Mouse (Mus musculus) frontal cortex, postnatal 10 days (tissue): ENCODE data around the gene Gm44511.

Experiments
- DNase-seq, 2 experiments: peaks; one replicate each; pipeline ENCODE4 v3.0.0; 2022; ENCODE audit warnings: low spot score in 2 of 2, mixed read lengths in 1 of 2

Gm44511 gene

DNA sequence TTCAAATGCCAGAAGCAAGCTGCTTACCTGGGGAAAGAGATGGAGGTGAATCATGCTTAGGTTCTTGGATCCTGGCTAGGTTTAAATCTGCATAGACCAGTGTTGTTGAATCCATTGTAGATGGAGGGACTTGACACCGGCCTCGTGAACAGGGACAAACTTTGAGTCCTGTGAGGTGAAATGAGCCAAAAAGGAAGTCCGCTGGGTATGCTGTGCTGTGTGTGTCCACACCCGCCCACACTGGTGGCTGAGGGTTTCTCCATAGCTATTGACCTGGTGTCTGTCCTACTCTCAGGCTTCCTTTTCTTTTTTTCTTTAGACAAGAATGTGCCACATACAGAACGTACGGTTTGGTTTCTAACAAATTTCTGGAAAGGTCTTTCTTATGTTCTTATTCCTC is at the start of gene Gm44511, which contains the start of gene Klrb1b:
Gm44511 (minus strand) TSS at position 184 of the 400 bp plus-strand sequence.
Klrb1b (minus strand) TSS at position 200 of the 400 bp plus-strand sequence.
- no peak for DNase-seq

DNA sequence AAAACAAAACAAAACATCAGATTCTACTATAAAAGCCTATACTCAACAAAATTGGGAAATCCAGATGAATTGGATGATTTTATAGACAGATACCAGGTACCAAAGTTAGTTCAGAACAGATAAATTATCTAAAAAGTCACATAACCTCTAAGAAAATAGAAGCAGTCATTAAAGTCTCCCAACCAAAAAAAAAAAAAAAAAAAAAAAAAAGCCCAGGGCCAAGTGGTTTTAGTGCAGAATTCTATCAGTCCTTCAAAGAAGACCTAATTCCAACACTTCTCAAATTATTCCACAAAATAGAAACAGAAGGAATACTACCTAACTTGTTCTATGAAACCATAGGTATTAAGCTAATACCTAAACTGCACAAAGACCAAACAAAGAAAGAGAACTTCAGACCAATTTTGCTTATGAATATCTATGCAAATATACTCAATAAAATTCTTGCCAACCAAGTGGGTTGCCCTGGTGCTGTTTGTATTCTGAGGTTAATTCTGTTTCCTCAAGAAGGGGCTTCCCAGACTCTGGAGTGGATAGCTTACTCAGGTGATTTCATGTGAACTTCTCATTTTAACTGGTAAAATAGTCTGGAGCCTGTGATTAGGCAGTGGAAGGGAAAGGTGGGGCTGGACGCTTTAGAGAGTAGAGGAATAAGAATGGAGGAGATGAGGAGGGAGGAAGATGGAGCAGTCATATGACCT is 45.9 kb upstream of the Gm44511 start:
- DNase-seq = no peak

DNA sequence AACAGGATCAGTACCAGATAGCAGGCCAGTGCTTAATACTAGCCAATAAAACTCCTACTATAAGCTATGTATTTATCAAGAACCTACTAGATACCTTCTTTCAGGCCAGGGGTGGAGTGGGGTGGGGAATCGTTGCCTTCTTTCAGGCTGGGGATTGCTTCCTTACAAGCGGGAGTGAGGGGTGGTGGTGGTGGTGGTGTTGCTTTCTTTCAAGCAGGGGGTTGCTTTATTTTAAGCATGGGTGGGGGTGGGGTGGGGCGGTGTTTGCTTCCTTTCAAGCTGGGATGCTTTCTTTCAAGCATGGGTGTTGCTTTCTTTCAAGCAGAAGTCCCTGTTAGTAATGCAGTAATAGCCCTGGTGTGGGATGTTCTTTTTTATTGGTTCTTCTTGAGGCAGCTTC is 42.7 kb upstream of the Gm44511 start:
- DNase-seq = no peak

DNA sequence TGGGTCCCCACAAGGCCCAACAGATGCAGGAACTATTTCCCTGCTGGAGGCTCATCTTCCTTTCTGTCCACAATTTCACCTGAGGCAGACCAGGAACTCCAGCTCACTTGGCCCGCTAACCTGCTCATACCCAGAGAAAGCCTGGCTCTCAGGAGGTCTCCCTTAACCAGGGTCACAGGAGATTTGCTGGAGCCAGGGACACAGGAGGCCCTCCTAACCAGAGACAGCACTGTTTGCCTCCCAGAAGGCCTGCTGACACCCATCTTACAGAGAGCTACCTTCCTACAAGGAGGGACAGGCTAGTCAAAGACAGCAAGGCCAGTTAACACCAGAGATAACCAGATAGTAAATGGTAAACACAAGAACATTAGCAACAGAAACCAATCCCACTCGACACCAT is 31.9 kb upstream of the Gm44511 start:
- DNase-seq = no peak

DNA sequence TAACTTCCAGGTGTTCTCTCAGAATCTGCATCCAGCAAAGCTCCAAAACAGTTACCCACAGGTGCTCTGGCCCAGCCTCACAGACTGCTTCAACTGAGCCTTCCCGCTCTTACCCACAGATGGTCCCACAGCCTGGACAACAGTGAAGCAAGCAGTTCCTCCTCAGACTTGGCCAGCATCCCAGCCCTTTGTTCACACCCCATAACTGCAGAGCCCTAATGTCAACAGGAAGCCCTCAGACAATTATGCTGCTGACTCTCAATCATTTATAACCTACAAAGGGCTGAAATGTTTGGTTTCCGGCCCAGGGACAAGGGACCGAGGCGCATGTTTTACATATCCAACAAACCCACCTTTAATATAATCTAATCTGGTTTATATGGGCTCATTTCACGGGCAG is 30.1 kb upstream of the Gm44511 start:
- DNase-seq = peak in 1 of 2 experiments; percentile 58

DNA sequence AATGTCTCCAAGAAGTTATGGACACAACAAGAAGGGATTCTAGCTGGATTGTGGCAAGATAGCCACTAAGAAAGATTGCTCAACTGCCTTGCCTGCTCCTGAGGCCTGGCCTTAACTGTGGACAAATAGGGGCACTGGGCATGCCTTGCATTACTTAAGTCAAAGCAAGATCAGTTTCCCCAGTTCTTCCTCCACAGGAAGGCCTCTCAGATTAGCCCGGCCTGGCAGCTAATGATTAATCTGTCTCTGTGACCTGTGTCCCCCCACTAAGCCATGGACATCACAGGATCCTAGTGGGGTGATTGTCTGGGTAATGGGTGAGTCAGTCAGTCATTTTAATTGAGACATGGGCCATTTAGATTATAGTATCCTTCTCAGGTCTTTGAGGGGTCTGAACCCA is 29.4 kb upstream of the Gm44511 start:
- DNase-seq = no peak

DNA sequence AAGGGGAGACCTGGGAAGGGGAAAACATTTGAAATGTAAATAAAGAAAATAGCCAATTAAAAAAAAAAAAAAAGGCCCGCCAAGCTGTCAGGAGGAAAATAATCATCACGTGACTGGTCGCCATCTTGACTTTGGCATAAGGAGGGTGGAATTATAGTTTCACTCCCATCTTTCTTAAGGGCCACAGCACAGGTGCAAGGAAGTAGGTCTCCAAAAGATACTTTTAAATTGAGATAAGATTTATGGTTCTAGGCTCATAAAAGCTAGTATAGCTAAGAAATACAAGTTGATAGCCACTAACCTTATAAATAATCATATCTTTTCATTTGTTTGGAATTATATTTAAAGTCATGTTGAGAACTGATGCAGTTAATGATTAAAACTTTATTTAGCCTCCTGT is 28.8 kb upstream of the Gm44511 start:
- no peak for DNase-seq

DNA sequence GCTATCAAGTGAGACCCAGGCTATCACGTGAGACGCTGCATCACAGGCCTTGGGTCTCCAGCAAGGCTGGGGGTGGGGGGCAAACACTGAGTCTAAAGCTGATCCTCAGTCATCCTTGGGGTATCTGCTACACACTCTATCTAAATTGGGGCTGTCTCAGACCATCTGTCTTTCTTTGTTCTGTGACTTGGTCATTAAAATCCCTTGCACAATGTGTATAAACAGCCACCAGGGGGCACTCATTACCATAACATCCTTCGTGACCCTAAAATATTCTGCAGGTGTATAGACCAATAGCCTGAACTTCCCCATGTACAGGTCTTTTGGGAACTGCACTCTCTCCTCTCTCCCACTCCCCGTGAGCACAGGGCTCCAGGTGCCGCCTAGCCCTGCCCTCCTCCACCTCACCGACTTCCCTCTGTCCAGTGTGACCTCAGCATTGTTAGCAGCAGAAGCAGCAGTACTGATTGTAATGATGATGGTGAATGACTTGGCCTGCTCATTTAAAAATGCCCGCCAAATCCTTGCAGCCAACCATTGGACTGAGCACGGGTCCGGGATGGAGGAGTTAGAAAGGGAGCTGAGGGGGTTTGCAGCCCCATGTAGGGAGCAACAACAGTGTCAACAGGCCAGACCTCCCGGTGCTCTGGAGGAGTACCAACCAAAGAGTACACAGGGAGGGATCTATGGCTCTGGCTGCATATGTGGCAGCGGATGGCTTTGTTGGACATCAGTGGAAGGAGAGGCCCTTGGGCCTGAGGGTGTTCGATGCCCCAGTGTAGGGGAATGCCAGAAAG is 28.1 kb upstream of the Gm44511 start:
- DNase-seq = peak in 1 of 2 experiments; percentile 61

DNA sequence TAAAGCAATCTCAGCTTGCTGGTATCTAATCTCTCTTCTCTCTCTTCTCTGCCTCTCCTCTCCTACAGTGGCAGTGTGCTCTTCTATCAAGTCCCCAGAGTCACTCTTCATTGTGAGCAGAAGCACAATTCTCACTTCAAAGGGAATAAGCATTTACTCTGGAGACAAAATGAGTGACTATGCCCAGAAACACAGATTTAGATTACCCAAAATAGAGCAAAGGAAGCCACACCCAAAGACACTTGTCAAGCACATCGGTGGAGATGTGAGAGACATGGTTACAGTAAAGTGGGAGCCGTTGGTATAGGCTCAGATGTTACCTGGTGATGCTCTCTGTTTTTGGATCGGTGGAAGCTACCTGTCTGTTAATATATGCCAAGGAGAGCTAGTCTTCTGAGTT is 26.7 kb upstream of the Gm44511 start:
- DNase-seq = no peak

DNA sequence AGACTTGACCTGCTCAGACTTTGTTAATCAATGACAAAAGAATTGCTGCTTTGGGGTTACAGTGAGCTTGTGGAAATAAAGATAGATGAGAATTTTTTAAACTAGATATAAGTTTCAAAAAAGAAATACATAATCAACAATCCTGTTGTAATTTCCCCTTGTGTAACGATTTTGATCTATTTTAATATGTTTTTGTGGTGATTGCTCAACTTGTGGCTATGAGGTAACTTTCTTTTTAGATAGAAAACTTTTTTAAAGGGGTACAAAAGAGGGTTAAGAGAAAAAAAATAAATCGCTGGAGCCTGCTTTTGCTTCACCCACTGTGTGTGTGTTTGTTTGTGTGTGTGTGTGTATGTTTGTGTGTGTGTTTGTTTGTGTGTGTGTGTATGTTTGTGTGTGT is 25.0 kb upstream of the Gm44511 start:
- DNase-seq = no peak

DNA sequence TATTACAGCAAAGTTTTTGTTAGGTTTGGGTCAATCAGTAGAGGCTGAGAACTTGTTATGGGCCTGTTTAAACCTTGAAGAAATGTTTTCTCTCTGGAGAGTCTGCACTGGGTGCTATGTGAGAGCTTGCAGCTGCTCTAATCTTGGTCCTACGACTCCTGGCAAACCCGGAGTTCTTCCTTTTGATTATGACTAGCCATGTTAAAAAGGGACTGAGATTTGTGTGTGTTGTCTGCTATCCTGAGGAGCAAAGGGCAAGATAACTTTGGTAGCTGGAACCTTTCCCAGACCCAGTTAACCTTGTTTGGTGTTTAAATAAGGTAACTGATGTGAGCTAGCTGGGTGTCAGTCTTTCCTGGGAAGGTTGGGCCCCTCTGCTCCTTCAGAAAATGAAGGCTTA is 24.6 kb upstream of the Gm44511 start:
- no peak for DNase-seq

DNA sequence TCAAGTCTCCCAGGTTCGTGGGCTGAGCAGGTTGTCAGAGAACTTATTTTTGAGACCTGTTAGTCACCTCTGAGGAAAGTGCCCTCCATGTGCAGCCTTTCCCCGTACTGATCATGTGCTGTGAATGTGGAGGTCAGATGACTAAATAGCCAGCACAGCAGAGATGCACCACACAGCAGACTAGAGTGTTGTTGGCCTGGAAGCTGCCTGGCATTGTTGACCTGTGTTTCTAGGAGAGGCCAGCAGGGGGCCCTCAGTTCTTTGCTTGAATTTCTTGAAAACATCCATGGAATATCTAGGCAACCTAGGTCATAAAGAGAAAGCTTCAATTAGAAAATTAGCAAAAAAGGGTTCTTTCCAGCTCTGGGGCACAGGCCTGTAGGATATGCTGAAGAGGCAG is 23.8 kb upstream of the Gm44511 start:
- no peak for DNase-seq

DNA sequence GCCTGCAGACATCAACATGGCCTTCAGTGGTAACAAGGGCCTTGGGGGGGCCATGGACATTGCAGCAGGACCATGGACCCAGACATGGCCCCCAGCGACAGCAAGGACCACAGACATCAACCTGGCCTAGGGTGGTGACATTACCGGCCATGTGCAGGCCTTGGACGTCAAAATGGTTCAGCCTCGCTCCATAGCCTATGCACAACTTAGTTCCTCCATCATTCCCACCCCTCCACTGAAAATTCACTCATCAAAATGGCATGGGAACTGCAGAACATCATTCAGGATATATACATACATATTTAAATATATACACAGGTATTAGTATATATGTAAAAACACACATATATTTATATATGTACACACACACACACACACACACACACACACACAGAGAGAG is 21.3 kb upstream of the Gm44511 start:
- no peak for DNase-seq

DNA sequence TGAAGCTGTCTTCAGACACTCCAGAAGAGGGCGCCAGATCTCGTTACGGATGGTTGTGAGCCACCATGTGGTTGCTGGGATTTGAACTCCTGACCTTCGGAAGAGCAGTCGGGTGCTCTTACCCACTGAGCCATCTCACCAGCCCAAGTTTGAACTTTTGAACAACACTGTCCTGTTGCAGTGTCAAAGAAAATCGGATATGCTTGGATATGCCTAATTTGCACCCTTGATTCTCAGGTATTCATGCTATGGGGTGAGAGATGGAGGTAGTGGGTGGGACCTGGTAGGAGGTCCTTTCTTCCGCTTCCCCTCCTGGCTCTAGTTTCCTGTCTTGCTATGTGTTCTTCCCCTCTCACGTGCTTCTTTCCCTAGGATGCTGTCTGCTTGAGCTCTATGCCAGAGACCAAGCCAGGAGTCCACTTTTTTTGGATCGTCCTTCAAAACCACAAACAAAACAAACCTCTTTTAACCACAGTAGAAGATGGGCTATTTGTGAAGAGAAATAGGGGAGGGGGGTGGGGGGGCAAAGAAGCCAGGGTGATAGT is 20.0 kb upstream of the Gm44511 start:
- DNase-seq = no peak

DNA sequence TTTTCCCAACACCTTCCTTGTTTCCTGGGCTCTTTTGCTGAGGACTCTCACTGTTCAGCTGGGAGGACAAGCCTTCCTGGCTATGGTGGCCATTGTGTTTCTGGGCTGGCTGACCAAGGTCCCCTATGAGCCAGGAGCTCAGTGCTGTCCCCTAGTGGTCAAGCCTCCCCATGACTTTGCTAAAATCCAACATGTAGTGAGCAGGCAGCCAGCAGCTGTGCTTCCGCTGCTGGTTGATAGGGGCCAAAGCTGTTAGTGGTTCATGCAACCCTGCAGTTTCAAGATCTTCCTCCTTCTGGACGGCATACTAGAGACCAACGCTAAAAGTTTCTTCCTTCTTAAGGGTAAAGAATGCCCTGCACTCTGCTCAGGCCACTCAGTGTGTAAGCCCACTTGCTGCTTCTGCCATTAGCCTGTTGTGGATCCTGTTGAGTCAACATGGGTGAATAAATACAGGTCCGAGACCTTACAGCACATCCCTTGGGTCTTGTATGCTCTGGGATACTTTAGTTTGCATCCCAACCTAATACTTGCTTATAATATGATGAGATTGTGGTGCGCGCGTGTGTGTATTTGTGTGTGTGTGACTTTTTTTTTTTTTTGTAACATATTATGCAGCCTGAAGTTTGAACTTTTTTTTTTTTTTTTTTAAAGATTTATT is 19.3 kb upstream of the Gm44511 start:
- peak; percentile 76 to 84 for DNase-seq

DNA sequence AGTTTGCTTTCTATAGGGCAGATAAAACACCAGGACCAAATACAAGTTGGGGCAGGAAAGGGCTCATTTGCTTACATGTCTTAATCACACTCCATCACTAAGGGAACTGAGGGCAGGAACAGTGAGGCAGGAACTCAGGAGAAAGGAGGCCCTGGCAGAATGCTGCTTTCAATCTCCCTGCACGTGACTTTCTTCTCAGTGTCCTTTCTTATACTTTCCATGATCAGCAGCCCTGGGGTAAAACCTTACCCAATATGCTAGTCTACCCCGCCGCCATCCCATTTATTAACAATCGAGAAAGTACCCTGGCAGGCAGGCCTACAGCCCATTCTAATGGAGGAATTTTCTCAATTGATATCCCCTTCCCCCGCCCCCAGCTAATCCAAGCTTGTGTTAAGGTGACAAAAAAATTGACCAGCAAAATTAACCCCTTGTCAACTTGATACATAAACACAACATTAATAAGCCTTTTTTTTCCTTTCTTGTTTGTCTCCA is 18.5 kb upstream of the Gm44511 start:
- DNase-seq = no peak

DNA sequence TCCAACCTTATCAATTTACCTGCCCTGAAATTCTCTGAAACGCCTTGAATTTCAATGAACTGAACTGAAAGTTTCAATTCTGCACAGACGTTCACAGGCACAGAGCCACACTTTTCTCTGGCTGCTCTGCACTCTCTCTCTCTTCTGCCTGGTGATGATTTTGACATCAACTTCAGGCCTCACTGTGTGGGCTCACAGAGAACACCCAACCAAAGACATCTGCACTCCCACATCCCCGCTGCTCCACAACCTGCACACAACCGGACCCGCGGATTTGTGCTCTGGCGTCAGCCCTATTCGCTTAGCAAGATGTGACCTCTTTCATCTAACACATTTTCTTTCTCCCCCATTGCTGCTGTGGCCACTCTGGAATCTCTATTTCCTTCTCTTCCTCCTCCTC is 18.0 kb upstream of the Gm44511 start:
- no peak for DNase-seq

DNA sequence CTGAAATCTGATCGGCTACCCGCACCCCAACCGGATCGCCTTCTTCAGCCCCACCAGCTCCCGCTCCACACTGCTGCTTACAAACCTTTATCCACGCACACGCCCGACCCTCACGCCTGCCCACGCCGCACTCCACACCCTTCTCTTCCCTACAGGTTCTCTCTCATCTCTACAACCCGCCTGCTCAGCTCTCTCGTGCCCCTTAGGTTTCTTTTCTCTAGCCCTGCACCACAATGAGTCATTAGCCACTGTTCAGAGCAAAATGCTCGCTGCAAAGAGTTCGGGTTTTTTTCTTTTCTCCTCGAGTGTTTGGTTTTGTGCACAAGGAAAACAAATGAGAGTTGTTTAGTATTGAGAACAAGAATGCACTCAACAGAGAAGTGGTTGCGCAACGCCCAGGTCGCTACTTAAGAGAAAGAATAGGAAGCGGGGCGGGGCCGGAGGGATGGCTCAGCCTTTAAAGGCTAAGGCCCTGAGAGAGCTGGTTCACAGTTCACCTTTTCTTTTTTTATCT is 17.4 kb upstream of the Gm44511 start:
- no peak for DNase-seq

DNA sequence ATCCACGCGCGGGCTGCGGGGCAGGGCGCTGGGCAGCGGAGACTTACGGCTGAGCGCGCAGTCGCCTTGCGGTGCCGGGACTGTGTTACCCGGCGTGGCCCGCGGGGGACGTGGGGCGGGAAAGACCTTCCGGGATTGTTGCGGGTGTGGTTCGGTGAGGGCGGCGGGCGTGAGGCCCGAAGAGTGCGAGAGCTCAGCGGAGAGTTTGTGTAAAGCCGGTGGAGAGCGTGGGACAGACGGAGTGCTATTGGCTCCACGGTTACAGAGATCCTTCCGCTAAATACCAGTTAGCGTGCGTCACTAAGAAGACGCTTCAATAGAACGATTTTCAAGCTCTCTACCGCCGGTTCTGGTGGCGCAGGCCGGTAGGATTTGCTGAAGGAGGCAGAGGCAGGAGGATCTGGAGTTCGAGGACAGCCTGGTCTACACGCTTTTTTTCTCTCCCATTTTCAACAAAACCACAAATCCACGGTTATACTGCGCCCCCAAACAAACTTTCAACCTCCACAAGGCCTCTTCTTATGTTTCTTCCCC is 16.9 kb upstream of the Gm44511 start:
- peak; percentile 88 to 91 for DNase-seq

DNA sequence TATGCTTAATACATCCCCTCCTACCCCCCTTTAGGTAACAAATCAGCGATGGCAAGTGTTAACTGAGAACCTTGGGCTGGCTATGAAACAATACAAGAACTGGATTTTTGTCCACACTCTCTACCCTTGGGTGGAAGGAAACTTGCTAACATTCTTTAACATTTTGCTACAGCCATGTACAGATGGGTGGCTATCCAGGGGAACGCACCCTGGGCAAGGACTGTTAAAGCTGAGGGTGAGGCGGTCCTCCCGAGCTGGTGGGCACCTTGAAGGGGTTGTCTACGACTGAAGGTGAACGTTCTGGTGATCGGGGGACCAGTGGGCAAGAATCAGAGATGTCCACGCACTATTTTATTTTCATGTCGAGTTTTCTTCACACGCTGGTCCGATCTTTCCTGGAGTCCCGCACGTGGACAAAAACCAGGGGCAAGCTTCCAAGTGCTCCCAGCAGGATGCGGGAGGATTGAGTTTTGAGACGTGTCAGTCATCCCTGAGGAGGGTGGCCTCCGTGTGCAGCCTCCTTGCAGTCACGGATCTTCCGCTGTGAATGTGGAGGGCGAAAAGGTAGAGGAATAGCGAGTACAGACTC is 16.3 kb upstream of the Gm44511 start:
- no peak for DNase-seq

DNA sequence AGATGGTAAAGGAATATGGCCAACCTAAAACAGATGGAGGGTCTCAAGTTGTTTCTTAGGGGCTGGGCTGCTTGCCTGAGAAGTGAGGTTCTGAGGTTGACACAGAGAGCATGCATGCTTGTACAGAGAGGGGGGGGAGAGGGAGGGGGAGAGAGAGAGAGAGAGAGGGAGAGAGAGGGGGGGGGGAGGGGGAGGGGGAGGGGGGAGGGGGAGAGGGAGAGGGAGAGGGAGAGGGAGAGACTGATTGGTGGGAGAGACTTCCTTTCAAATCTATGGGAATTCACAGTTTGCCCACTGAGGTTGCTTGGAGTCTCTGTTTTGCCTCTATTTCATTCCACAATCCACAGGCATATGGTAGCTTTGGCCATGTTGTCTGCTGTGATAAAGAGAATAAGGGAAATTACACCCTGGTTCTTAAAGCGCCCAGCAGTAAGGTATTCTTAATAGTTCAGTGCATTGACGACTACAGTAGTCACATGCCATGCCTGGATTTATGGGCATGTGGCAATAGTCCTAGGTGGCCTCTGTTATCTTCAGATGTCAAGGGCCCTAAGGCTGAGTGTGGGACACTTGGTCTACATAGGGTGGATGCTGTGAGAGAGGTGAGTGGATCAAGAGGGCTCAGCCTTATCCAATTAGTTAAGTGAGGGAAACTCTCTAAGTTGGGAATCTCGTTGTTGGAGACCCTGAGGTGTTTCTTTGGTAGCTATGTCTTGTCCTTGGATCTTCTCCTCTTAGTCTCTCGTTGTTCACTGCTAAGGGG is 15.4 kb upstream of the Gm44511 start:
- DNase-seq = no peak
